Mouse (Mus musculus) bone marrow macrophage, adult 2 months (primary cell): Measurements from ENCODE around the gene Nradd.

Experiments used
- CTCF ChIP-seq: IDR thresholded peaks from 2 replicates; pipeline ENCODE4 v1.5.1; 2012; ENCODE audit warnings: low read depth, mild to moderate bottlenecking, low read length, moderate library complexity
- POLR2A ChIP-seq: IDR thresholded peaks from 2 replicates; pipeline ENCODE4 v1.6.1; 2012; ENCODE audit warnings: mild to moderate bottlenecking, low read depth, low read length, borderline replicate concordance

DNA sequence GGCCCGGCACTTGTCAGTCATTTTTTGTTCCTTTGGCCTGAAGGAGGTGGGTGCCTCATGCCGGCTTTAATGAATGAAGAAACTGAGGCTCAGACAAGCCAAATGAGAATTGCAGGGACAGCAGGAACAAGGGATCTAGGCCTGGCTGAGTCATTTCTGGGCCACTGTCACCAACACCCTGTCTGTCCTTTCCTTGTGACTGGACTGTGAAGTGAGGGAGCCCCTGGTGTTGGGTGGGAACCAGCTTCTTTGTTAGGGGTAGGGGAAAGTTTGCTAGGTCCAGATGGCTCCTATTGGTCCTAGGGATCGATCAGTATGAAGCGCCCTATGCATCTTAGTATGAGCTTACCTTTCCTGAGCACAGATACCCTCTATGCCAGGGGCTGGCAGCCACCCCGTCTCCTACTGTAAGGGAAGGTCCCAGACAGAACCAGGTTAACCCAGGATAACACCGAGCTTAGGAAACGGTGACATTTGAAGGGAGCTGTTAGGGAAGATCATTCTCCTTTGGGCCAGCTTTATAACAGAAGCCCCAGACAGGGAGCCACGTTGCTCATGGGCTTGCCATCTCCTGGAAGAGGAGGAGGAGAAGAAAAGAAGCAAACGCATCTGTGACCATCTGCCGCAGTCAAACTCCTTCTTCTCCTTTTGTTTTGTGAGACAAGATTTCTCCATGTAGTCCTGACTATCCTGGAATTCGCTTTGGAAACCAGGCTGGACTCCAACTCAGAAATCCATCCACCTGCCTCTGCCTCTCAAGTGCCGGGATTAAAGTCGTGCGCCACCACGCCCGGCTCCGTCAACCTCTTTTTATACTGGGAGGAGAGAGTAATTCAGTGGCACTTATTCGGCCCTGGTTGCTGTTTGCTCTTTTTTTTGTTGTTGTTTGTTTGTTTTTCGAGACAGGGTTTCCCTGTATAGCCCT lies 30.7 kb upstream of the Nradd start:
- TF ChIP-seq CTCF (no peak), POLR2A (no peak)
